Mouse (Mus musculus) bone marrow macrophage, adult 2 months (primary cell): ENCODE measurements at regions not wholly inside any gene's neighbourhood (a gene's known extent, or its start where the extent isn't known, plus 50 kb on each side); places are given as distances from the start of the nearest gene placed in this dataset.

ENCODE experiments used
- CTCF ChIP-seq: IDR thresholded peaks from 2 replicates; pipeline ENCODE4 v1.5.1; 2012; ENCODE audit warnings: low read depth, mild to moderate bottlenecking, low read length, moderate library complexity
- POLR2A ChIP-seq: IDR thresholded peaks from 2 replicates; pipeline ENCODE4 v1.6.1; 2012; ENCODE audit warnings: mild to moderate bottlenecking, low read depth, low read length, borderline replicate concordance

GRCm38 (mm10) chr7:136349651-136350050, 544.8 kb upstream of the Mgmt start:
- TF ChIP-seq CTCF, result no peak
- no peak for TF ChIP-seq POLR2A
